Mouse (Mus musculus) midbrain, embryonic 11.5 days (tissue): ENCODE measurements around the gene Ywhag. TPM values are rescaled to one million over a fixed set of nuclear protein-coding genes. Genes with fewer than 3 reads are reported as not detected.

Experiments used
- ATAC-seq: fragments of 200-750 bp; cut with Nextera tagmentation; 2 replicates; pipeline ENCODE4 v1.8.0; 2017; ENCODE audit warnings: moderate TSS enrichment, moderate library complexity; ENCODE audit not compliant: low FRiP score
- DNase-seq: peaks from one replicate; pipeline ENCODE4 v3.0.0; 2015; ENCODE audit warnings: low spot score; ENCODE audit errors: missing footprints
- H3K27ac ChIP-seq: fragments of 300-500 bp; sonication (generic); 2 replicates; pipeline ENCODE4 v1.5.1; 2014; ENCODE audit warnings: low read depth, low read length
- H3K27me3 ChIP-seq: fragments of 300-500 bp; sonication (generic); 2 replicates; pipeline ENCODE4 v1.6.1; 2014; ENCODE audit warnings: mild to moderate bottlenecking, low read length, moderate library complexity, mixed read lengths; ENCODE audit not compliant: control insufficient read depth, insufficient read depth
- H3K36me3 ChIP-seq: fragments of 300-500 bp; sonication (generic); 2 replicates; pipeline ENCODE4 v1.6.1; 2014; ENCODE audit warnings: mild to moderate bottlenecking, low read length, moderate library complexity, mixed read lengths; ENCODE audit not compliant: control insufficient read depth, insufficient read depth
- H3K4me1 ChIP-seq: fragments of 300-500 bp; sonication (generic); 2 replicates; pipeline ENCODE4 v1.6.1; 2014; ENCODE audit warnings: low read length; ENCODE audit not compliant: control insufficient read depth, insufficient read depth
- H3K4me2 ChIP-seq: fragments of 300-500 bp; sonication (generic); 2 replicates; pipeline ENCODE4 v1.6.1; 2014; ENCODE audit warnings: mild to moderate bottlenecking, moderate library complexity
- H3K4me3 ChIP-seq: fragments of 300-500 bp; sonication (generic); 2 replicates; pipeline ENCODE4 v1.5.1; 2014; ENCODE audit warnings: low read depth, low read length
- H3K9ac ChIP-seq: fragments of 300-500 bp; sonication (generic); 2 replicates; pipeline ENCODE4 v1.6.1; 2014; ENCODE audit warnings: low read length
- H3K9me3 ChIP-seq: fragments of 300-500 bp; sonication (generic); 2 replicates; pipeline ENCODE4 v1.6.1; 2016; ENCODE audit warnings: low read length; ENCODE audit not compliant: control insufficient read depth
- WGBS: fragments of 180-500 bp; shearing (Covaris S2); extraction: QIAGEN DNeasy Blood & Tissue Kit; methylation state at CpG from one replicate; pipeline ENCODE4 v1.1.7; 2014; 5-methylcytosine and 5-hydroxymethylcytosine counted together
- polyA plus RNA-seq: library from polyadenylated mRNA; unstranded; fragments of >200 nt; fragmentation: Nextera tagmentation; extraction: Ambion mirVana; gene quantifications from 2 replicates; pipeline ENCODE4 v1.2.1, GENCODE M21; 2014

Ywhag gene
- polyA plus RNA-seq: 182 and 188 TPM in 2 replicates

DNA sequence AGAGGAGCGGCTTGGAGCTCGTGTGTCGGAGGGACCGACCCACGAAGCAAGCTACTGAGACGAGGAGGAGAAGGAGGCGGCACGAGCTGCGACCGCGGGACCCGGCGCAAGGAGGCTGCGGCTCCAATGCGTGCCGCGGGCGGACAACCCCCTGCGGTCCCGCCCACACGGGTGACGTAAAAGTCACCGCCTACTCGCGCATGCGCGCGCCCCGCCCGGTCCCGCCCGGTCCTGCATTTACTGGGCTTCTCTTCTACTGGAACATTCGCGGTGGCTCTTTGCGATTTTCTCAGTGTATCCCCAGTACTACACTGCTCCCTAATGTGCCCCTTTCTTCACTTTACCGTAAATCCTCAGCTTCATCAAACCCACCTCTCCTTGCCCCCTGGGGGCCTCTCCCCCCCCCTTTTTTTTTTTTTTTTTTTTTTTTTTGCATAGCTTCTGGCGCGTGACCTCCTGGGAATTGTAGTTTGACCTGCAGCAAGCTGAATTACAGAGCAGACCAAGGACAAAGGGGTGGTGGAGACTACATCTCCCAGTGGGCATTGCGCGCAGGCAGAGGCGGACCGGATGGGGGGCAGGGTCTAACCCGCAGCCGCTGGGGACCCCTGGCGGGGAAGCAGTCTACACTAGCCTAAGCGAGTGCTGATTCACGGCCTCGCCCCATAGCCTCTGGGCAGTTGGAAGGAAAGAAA is at the start of gene Ywhag:
Ywhag (minus strand) TSS at position 136 of the 695 bp plus-strand sequence.
- under 1% methylated on average over 40 of the region's 48 CpGs for WGBS
- ATAC-seq: peak; percentile 96
- H3K4me1 ChIP-seq: peaks cover 21% of the 10 kb centered on the region
- H3K9ac ChIP-seq: peak within 1 kb of the TSS; percentile 83
- peak within 1 kb of the TSS; percentile 69 for H3K4me3 ChIP-seq
- H3K27ac ChIP-seq: peak within 1 kb of the TSS; percentile 90
- peaks cover 16% of the 10 kb centered on the region; the same call in 1 of the 2 replicates for H3K36me3 ChIP-seq
- peak within 1 kb of the TSS; percentile 51 for H3K4me2 ChIP-seq
- no peaks in the 10 kb centered on the region for H3K27me3 ChIP-seq
- no peaks in the 10 kb centered on the region for H3K9me3 ChIP-seq
- DNase-seq: peak; percentile 100

DNA sequence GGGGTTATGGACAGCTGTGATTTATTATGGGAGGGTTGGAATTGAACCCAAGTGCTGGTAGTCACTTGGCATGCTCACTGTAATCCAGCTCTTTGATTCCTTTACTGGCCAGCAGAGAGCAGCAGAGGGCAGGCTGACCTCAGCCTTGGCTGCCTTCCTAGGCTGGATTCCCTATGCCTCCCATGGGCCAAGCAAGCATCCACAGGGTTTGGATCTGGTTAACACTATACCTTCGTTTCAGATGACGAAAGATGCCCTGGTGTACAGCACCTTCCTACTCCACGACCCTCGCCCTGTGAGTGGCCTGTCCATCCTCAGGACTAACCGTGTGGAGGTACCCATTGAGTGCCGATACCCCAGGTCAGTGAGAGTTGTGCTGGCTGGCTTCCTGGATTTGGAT is 48.0 kb upstream of the Ywhag start:
- DNase-seq (peak; percentile 96), ATAC-seq (no peak)
- H3K27ac ChIP-seq: no peak overlapping the region
- no peaks in the 10 kb centered on the region for H3K36me3 ChIP-seq
- no peak overlapping the region for H3K4me3 ChIP-seq
- H3K9ac ChIP-seq: no peak overlapping the region
- no peaks in the 10 kb centered on the region for H3K27me3 ChIP-seq
- WGBS: 41% methylated on average over 6 of the region's 6 CpGs
- no peaks in the 10 kb centered on the region for H3K4me1 ChIP-seq
- H3K9me3 ChIP-seq: no peaks in the 10 kb centered on the region
- H3K4me2 ChIP-seq: no peak overlapping the region

DNA sequence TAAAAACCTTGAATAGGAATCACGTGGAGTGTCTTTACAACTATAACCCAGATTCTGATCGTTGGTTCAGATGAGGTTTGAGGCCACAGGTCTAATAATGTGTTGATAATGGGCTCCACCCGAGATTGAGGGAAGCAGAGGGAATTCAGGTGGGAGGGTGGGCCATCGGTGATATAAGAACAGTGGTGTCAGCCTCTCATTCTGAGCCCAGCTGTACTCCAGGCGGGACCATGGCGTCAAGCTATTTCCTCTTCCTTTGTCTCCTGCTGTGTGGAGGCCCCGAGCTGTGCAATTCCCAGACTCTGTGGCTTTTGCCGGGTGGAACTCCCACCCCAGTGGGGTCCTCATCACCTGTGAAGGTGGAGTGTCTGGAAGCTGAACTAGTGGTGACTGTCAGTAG is 45.5 kb upstream of the Ywhag start, which contains the start of gene Zp3:
Zp3 (plus strand) TSS at position 196 of the 400 bp plus-strand sequence.
- 78% methylated on average over 8 of the region's 8 CpGs for WGBS
- DNase-seq (no peak), ATAC-seq (no peak)
- H3K9me3 ChIP-seq: no peaks in the 10 kb centered on the region
- no peaks in the 10 kb centered on the region for H3K4me1 ChIP-seq
- no peak within 1 kb of the TSS for H3K4me2 ChIP-seq
- no peaks in the 10 kb centered on the region for H3K36me3 ChIP-seq
- H3K27ac ChIP-seq: no peak within 1 kb of the TSS
- H3K4me3 ChIP-seq: no peak within 1 kb of the TSS
- H3K27me3 ChIP-seq: no peaks in the 10 kb centered on the region
- H3K9ac ChIP-seq: no peak within 1 kb of the TSS

DNA sequence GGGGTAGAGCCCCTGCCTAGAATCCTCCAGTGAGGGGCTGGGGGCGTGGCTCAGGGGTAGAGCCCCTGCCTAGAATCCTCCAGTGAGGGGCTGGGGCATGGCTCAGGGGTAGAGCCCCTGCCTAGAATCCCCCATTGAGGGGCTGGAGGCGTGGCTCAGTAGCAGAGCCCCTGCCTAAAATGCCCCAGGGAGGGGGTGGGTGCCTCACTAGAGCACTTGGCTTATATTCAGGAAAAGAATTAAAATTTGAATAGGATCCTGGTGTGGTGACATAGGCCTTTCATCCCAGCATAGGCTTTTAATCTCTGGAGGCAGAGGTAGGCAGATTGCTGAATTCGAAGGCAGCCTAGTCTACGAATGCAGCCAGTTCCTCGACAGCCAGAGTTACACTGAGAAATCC is 45.0 kb upstream of the Ywhag start:
- H3K4me3 ChIP-seq: no peak overlapping the region
- no peaks in the 10 kb centered on the region for H3K27me3 ChIP-seq
- no peak for DNase-seq
- no peaks in the 10 kb centered on the region for H3K4me1 ChIP-seq
- no peaks in the 10 kb centered on the region for H3K9me3 ChIP-seq
- no peak overlapping the region for H3K4me2 ChIP-seq
- H3K36me3 ChIP-seq: no peaks in the 10 kb centered on the region
- WGBS: 79% methylated on average over 5 of the region's 5 CpGs
- H3K27ac ChIP-seq: no peak overlapping the region
- ATAC-seq: no peak
- H3K9ac ChIP-seq: no peak overlapping the region

DNA sequence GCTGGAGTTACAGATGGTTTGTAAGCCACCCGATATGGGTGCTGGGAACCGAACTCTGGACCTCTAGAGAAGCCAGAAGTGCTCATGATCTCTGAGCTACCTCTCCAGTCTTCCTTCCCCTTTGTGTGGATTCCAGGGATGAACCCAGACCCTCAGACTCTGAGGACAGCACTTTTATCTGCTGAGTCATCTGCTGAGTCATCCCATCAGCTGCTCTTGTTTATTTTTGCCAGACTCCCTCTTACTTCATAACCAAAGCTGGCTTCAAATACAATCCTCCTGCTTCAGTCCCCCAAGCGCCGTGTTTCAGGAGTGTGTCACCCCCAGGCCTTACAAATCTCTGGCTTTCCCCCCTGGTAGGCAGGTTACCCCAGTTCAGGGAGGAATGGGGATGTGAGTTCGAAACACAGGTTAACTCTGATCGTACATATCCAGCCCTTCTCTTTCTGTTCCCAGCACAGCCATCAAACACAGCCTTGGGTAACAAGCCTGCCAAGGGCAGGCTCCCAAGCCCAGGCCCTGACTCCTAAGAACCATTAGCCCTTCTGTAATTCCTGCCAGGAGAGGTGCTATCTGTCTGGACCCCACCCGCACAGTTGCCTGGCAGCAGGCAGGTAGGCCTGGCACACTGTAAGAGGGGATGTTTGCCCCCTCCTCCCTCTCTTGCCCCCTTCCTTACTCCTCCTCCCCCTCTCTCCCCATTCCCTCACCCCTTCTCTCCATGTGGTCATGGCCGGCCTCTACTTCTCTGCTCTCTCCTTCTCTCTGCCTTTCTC is 41.7 kb upstream of the Ywhag start:
- H3K9me3 ChIP-seq: no peaks in the 10 kb centered on the region
- no peak overlapping the region for H3K27ac ChIP-seq
- DNase-seq: no peak
- no peak for ATAC-seq
- H3K36me3 ChIP-seq: no peaks in the 10 kb centered on the region
- WGBS: 93% methylated on average over 8 of the region's 8 CpGs
- no peak overlapping the region for H3K9ac ChIP-seq
- H3K4me2 ChIP-seq: no peak overlapping the region
- no peaks in the 10 kb centered on the region for H3K4me1 ChIP-seq
- H3K4me3 ChIP-seq: no peak overlapping the region
- no peaks in the 10 kb centered on the region for H3K27me3 ChIP-seq

DNA sequence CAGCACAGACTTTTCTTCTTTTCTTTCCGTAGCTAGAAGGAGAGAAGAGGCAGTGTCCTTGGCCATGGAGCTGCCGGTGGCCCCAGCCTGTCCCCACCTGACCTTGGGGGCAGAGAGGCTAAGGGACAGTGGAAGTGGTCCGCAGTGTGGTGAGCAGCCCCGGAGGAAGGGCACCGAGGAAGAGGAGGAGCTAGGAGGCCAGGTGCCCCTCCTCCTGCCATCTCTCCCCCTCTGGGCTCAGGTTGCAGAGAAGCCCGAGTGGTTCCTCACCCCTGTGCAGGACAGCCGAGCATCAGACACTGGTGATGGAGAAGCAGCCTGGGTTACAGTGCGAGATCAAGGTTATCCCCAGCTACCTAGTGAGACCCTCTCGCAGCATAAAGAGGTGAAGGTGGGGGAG is 39.9 kb upstream of the Ywhag start, which contains the start of gene Ssc4d:
Ssc4d (minus strand) TSS at position 167 of the 400 bp plus-strand sequence.
- H3K9me3 ChIP-seq: no peaks in the 10 kb centered on the region
- ATAC-seq (no peak), DNase-seq (no peak)
- H3K4me1 ChIP-seq: no peaks in the 10 kb centered on the region
- no peak within 1 kb of the TSS for H3K4me3 ChIP-seq
- no peak within 1 kb of the TSS for H3K9ac ChIP-seq
- no peak within 1 kb of the TSS for H3K27ac ChIP-seq
- H3K36me3 ChIP-seq: no peaks in the 10 kb centered on the region
- no peak within 1 kb of the TSS for H3K4me2 ChIP-seq
- 19% methylated on average over 9 of the region's 9 CpGs for WGBS
- no peaks in the 10 kb centered on the region for H3K27me3 ChIP-seq

DNA sequence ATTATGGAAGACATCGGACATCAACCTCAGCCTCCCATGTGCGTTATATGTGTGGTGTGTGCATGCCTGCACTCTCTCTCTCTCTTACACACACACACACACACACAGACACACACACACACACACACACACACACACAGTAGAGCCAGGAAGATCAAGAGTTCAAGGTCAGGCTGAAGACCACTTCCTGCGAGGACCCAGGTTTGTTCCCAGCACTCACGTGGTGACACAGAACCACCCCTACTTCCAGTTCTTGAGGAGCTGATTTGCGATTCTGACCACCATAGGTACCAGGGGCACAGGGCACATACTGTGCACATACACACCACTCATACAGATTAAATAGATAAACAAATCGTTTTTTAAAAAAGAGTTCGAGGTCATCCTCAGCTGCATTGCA is 37.5 kb upstream of the Ywhag start:
- ATAC-seq: no peak
- no peaks in the 10 kb centered on the region for H3K36me3 ChIP-seq
- 90% methylated on average over 7 of the region's 7 CpGs for WGBS
- DNase-seq: no peak
- H3K4me2 ChIP-seq: no peak overlapping the region
- H3K27me3 ChIP-seq: no peaks in the 10 kb centered on the region
- H3K4me3 ChIP-seq: no peak overlapping the region
- no peaks in the 10 kb centered on the region for H3K4me1 ChIP-seq
- no peak overlapping the region for H3K9ac ChIP-seq
- H3K9me3 ChIP-seq: no peaks in the 10 kb centered on the region
- no peak overlapping the region for H3K27ac ChIP-seq

DNA sequence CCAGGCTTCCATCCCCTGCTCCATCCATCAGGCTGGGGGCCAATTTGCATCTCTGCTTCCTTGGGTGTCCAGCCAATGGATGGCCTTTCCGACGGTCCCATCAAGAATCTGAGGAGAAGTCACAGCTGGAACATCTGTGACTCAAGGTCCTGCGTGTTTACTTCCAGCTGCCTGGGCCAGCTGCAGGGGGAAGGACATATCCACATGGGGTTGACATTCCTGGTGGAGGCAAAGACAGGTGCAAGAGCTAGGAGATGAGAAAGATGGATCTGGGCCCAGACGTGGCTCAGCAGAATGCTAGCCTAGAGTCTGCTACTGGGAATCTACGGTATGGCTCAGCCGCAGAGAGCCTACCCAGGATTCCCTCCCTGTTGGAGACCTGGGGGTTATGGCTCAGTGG is 35.8 kb upstream of the Ywhag start:
- H3K4me3 ChIP-seq: no peak overlapping the region
- peaks cover 3% of the 10 kb centered on the region; the same call in 1 of the 2 replicates for H3K4me1 ChIP-seq
- WGBS: 82% methylated on average over 6 of the region's 6 CpGs
- DNase-seq (no peak), ATAC-seq (no peak)
- no peaks in the 10 kb centered on the region for H3K36me3 ChIP-seq
- H3K27me3 ChIP-seq: peaks cover 5% of the 10 kb centered on the region; the same call in 1 of the 2 replicates
- H3K27ac ChIP-seq: no peak overlapping the region
- H3K4me2 ChIP-seq: no peak overlapping the region
- H3K9ac ChIP-seq: no peak overlapping the region
- no peaks in the 10 kb centered on the region for H3K9me3 ChIP-seq

DNA sequence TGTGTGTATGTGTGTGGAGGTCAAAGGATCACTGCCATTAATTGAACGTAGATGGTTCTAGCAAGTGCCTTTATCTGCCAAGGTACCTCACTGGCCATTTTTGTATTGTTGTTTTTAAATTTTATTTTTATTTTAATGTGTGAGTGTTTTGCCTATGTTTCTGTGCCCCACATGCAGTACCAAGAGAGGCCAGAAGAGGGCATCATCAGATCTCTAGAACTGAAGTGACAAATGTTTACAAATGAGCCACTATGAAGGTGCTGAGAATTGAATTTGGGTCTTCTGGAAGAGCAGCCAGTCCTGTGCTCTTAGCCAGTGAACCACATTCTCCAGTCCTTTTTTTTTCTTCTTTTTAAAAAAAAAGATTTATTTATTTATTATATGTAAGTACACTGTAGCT is 34.4 kb upstream of the Ywhag start:
- DNase-seq (peak; percentile 87), ATAC-seq (no peak)
- peaks cover 3% of the 10 kb centered on the region; the same call in 1 of the 2 replicates for H3K4me1 ChIP-seq
- no peak overlapping the region for H3K4me2 ChIP-seq
- H3K36me3 ChIP-seq: no peaks in the 10 kb centered on the region
- H3K4me3 ChIP-seq: no peak overlapping the region
- no peaks in the 10 kb centered on the region for H3K9me3 ChIP-seq
- 68% methylated on average over 1 of the region's 1 CpGs for WGBS
- H3K27ac ChIP-seq: no peak overlapping the region
- no peak overlapping the region for H3K9ac ChIP-seq
- H3K27me3 ChIP-seq: peaks cover 5% of the 10 kb centered on the region; the same call in 1 of the 2 replicates
